Mouse (Mus musculus) intestine, embryonic 15.5 days (tissue): Measurements from ENCODE around the gene D16Ertd472e. TPM values are rescaled to one million over a fixed set of nuclear protein-coding genes. Genes with fewer than 3 reads are reported as not detected.
A peak's percentile ranks its signal among the peaks of the same experiment; 100 is the strongest.

Source experiments
- ATAC-seq: fragments of 200-750 bp; cut with Nextera tagmentation; 2 replicates; pipeline ENCODE4 v1.8.0; 2017; ENCODE audit warnings: moderate TSS enrichment, moderate library complexity
- H3K27ac ChIP-seq: fragments of 300-500 bp; sonication (generic); 2 replicates; pipeline ENCODE4 v1.5.1; 2015; ENCODE audit warnings: mild to moderate bottlenecking, inconsistent platforms
- H3K27me3 ChIP-seq: fragments of 300-500 bp; sonication (generic); replicated peaks from 2 replicates; pipeline ENCODE4 v1.6.1; 2015; ENCODE audit warnings: inconsistent platforms
- H3K36me3 ChIP-seq: fragments of 300-500 bp; sonication (generic); 2 replicates; pipeline ENCODE4 v1.6.1; 2015; ENCODE audit warnings: inconsistent platforms
- H3K4me1 ChIP-seq: fragments of 300-500 bp; sonication (generic); replicated peaks from 2 replicates; pipeline ENCODE4 v1.6.1; 2015; ENCODE audit warnings: inconsistent platforms
- H3K4me2 ChIP-seq: fragments of 300-500 bp; sonication (generic); replicated peaks from 2 replicates; pipeline ENCODE4 v1.6.1; 2015; ENCODE audit warnings: mild to moderate bottlenecking, inconsistent platforms
- H3K4me3 ChIP-seq: fragments of 300-500 bp; sonication (generic); replicated peaks from 2 replicates; pipeline ENCODE4 v1.5.1; 2015; ENCODE audit warnings: inconsistent platforms
- H3K9ac ChIP-seq: fragments of 300-500 bp; sonication (generic); 2 replicates; pipeline ENCODE4 v1.6.1; 2015; ENCODE audit warnings: inconsistent platforms
- H3K9me3 ChIP-seq: fragments of 300-500 bp; sonication (generic); 2 replicates; pipeline ENCODE4 v1.6.1; 2016; ENCODE audit warnings: inconsistent platforms
- WGBS: fragments of 180-500 bp; shearing (Covaris S2); methylation state at CpG from one replicate; pipeline ENCODE4 v1.1.7; 2015; 5-methylcytosine and 5-hydroxymethylcytosine counted together
- polyA plus RNA-seq: library from polyadenylated mRNA; unstranded; fragments of >200 nt; fragmentation: Nextera tagmentation; extraction: Ambion mirVana; gene quantifications from 2 replicates; pipeline ENCODE4 v1.2.1, GENCODE M21; 2015

Gene D16Ertd472e
- polyA plus RNA-seq, 1 experiment from 2014 or later = 7.9 TPM

DNA sequence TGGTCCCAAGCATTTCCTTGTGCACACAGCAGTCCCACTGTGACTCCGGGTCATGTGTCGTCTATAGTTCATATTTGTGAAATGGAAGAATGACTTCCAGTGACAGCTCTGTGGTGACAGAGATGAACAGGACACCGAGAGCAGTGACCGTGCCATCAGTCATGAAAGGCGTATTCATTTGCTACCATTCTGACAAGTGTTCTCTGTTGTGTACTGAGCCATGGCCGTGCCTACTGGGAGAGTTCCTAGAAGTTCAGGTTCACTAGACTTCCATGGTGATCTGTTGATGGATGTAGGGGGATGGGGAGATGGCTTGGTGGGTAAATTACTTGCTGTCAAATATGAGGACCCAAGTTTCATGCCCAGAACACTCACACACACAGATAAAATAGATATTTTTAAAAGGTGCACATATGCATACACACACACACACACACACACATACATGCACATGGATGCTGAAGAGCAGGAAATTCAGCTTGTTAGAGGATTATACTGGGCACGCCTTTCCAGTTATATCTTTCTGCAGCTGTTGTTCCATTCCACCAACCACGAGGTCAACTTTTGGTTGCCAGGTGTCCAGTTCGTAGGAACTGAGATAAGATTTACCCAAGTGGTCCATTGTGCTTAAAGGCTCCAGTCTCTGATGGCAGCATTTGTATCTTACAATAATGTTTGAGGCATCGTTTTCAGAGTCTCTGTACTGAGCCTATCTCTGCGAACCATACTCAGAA lies 9.3 kb upstream of the D16Ertd472e start:
- H3K9me3 ChIP-seq = no peaks in the 10 kb centered on the region
- no peak overlapping the region for H3K4me2 ChIP-seq
- 80% methylated on average over 11 of the region's 11 CpGs for WGBS
- no peak overlapping the region for H3K4me3 ChIP-seq
- no peaks in the 10 kb centered on the region for H3K4me1 ChIP-seq
- H3K36me3 ChIP-seq = no peaks in the 10 kb centered on the region
- no peak overlapping the region for H3K9ac ChIP-seq
- ATAC-seq = no peak
- H3K27ac ChIP-seq = no peak overlapping the region
- no peaks in the 10 kb centered on the region for H3K27me3 ChIP-seq

DNA sequence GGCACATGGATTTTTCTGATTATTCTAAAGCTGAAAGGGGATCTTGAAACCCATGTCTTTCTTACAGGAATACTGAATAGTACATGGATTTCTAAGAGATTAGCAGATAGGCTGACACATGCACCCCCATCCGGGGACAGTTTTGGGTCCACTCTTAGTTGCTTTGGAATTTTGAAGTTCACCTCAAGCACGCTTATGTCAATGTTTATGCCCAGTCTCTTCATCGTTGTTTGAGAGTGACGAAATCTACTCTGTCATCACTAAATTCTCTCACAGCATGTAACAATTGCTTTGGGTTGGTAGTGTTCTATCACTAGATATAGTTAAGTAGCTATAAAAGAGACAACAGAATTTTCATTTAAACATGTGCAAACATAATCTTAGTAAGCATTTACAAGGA lies 8.7 kb upstream of the D16Ertd472e start:
- WGBS = 82% methylated on average over 4 of the region's 4 CpGs
- H3K27me3 ChIP-seq = no peaks in the 10 kb centered on the region
- no peak overlapping the region for H3K27ac ChIP-seq
- no peaks in the 10 kb centered on the region for H3K36me3 ChIP-seq
- no peaks in the 10 kb centered on the region for H3K9me3 ChIP-seq
- H3K4me2 ChIP-seq = no peak overlapping the region
- ATAC-seq = no peak
- H3K4me3 ChIP-seq = no peak overlapping the region
- no peak overlapping the region for H3K9ac ChIP-seq
- no peaks in the 10 kb centered on the region for H3K4me1 ChIP-seq

DNA sequence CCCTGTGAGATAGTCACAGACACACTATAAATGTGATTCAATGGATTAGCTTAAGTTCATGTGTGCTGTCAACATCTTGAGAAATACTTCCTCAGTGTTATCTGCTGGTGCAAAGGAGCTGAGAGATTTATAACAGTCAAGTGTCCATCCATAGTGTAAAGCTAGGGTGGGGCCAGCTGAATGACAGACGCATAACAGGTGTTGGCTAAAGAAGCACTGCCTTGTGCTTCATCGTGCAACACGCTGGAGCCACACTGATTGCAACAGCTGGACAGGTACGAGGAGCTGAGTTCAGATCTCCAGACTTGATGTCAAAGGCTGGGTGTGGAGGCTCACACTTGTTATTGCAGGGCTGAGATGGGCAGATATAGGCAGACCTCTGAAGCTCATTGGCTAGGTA lies 7.5 kb upstream of the D16Ertd472e start:
- Histone ChIP-seq H3K9me3 (no peaks in the 10 kb centered on the region), H3K4me3 (no peak overlapping the region), H3K36me3 (no peaks in the 10 kb centered on the region), H3K4me1 (no peaks in the 10 kb centered on the region), H3K27ac (no peak overlapping the region), H3K27me3 (no peaks in the 10 kb centered on the region), H3K9ac (no peak overlapping the region), H3K4me2 (no peak overlapping the region)
- WGBS = 86% methylated on average over 4 of the region's 4 CpGs
- ATAC-seq = no peak

DNA sequence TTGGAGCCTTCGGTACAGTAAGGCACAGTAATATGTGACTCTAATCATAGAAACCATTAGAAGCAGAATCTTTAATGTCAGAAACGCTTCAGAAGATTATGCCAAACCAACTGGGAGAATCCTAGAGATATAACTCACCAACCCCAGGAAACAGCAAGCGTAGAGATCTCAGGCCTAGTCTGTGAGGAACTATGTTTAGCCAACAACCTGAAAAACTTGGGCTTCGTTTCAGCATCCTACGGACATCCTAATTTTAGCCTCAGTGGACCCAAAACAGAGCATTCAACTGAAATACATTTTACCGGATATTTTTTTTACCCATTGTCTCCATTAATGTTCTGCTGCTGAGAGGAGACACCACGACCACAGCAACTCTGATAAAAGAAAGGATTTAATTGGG lies 3.9 kb upstream of the D16Ertd472e start:
- Histone ChIP-seq H3K4me2 (no peak overlapping the region), H3K9me3 (no peaks in the 10 kb centered on the region), H3K9ac (no peak overlapping the region), H3K4me3 (no peak overlapping the region), H3K27ac (no peak overlapping the region), H3K4me1 (no peaks in the 10 kb centered on the region), H3K27me3 (no peaks in the 10 kb centered on the region), H3K36me3 (no peaks in the 10 kb centered on the region)
- WGBS = 95% methylated on average over 7 of the region's 7 CpGs
- no peak for ATAC-seq

DNA sequence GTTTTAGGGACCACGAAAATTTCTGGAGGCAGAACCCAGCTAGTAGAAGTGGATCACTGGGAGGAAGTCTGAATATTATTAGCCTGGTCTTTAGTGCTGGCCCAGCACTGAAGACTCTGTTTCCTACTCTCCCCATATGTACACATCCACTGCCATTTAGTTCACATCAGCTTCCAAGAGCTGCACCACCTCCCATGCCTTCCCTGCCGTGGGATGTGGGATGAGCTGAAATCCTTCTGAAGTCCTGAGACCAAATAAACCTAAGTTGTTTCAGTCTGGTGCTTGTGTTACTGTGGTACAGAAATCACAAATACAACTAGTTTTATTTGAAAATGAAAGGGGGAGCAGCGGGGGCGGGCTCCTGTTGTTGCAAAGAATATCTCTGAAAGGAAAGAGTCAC lies 2.9 kb upstream of the D16Ertd472e start:
- H3K4me1 ChIP-seq = peaks cover 2% of the 10 kb centered on the region; the same call in 1 of the 2 replicates
- ATAC-seq = no peak
- no peak overlapping the region for H3K4me3 ChIP-seq
- no peak overlapping the region for H3K27ac ChIP-seq
- H3K36me3 ChIP-seq = no peaks in the 10 kb centered on the region
- no peak overlapping the region for H3K4me2 ChIP-seq
- H3K9me3 ChIP-seq = no peaks in the 10 kb centered on the region
- H3K9ac ChIP-seq = no peak overlapping the region
- no peaks in the 10 kb centered on the region for H3K27me3 ChIP-seq
- 90% methylated on average over 4 of the region's 4 CpGs for WGBS

DNA sequence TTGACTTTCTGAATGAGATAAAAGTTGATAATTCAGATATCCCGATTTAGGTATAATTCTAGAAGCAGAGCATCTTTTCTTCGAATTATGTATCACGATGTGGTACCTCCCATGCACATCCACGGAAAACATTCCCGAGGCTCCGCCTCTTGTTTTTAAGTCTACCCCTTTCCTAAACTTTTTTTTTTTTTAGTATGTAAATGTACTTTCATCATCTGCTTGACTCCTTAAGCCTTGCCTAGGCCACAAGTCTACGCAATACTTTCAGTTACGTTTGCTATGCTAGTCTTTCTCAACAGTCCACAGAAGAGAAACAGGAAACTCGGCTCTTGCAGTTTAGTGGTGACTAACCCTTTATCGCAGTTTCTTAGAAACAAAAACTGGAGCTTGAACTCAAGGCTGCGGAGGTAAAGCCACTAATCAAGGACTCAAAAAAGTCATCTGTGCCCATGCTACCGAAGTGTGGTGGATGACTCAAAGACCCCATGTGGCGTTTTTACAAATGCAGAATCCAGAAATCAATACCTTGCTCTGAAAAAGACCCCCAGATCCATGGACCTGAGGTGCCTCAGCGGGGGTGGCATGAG lies 670 bp upstream of the D16Ertd472e start:
- H3K4me3 ChIP-seq = peak overlapping the region; percentile 69
- WGBS = 22% methylated on average over 14 of the region's 14 CpGs
- peak overlapping the region; percentile 68 for H3K9ac ChIP-seq
- no peaks in the 10 kb centered on the region for H3K36me3 ChIP-seq
- peaks cover 6% of the 10 kb centered on the region; the same call in 1 of the 2 replicates for H3K4me1 ChIP-seq
- peak; percentile 50 for ATAC-seq
- H3K27ac ChIP-seq = peak overlapping the region; percentile 85
- H3K4me2 ChIP-seq = peak overlapping the region; percentile 78
- no peaks in the 10 kb centered on the region for H3K27me3 ChIP-seq
- H3K9me3 ChIP-seq = no peaks in the 10 kb centered on the region

DNA sequence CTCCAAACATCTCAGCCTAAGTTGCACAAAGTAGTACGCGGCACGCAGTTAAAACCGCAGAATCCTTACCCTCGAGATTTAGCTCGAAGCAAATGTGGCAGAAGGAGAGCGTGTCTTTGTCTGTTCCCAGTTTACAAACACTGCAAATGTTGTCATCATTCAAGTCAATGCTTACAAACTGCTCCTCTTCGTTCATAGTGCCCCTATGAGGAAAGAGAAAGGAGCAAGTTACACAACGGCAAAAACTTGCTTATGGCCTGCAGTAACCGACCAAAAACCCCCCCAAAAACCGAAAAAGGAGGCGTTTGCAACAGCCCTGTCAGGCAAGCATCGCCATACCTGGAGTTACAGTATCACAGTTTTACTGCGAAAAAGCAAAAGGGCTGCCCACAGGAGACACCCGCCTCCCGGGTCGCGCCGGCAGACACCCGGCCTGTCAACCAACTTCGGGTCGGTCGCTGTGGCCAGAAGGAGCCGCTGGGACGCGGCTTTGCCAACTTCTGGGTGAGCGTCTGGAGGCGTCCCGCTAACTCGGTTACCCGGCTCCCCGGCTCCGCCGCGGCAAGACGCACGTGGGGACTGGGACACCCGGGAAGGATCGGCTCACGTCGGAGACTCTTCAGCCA lies 543 bp downstream of the D16Ertd472e start:
- Histone ChIP-seq H3K4me2 (peak overlapping the region; percentile 78), H3K9me3 (no peaks in the 10 kb centered on the region), H3K9ac (peak overlapping the region; percentile 68), H3K27me3 (no peaks in the 10 kb centered on the region), H3K4me1 (peaks cover 6% of the 10 kb centered on the region; the same call in 1 of the 2 replicates), H3K27ac (peak overlapping the region; percentile 85), H3K36me3 (no peaks in the 10 kb centered on the region), H3K4me3 (peak overlapping the region; percentile 69)
- under 1% methylated on average over 41 of the region's 41 CpGs for WGBS
- ATAC-seq = peak; percentile 80

DNA sequence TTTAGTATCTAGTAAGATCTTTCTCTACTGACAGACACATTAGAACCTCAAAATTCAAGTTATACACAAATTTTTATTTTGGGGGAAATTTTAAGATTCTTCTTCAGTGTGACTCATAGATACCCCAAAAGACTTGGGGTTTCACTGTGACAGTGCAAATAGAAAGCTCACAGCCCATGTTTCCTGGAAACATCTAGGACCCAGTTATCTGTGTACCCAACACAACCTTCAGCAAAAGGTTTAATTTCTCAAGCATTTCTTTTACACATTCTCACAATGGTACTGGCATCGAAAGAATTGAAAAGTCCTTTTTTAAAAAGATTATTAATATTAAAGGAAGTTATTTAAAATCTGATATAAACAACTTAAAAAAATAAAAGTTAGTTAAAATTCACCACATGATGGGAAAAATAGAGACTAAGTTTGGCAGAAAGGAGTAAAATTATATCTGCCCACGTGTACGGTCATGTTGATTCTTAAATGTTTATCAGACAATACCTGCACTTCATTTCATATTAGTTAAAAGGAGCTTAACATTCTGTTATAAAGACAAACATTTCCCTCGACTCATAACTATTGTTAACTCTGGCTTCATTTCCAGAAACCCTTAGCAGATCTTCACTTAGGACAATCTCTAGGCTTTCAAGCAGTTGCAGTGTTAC lies 1.2 kb downstream of the D16Ertd472e start:
- Histone ChIP-seq H3K27me3 (no peaks in the 10 kb centered on the region), H3K4me1 (peaks cover 6% of the 10 kb centered on the region; the same call in 1 of the 2 replicates), H3K4me2 (peak overlapping the region; percentile 78), H3K9me3 (no peaks in the 10 kb centered on the region), H3K36me3 (no peaks in the 10 kb centered on the region), H3K4me3 (peak overlapping the region; percentile 69), H3K9ac (peak overlapping the region; percentile 68), H3K27ac (0 out of 2 replicates have a peak overlapping the region, but pooled peaks have one; percentile 85)
- 32% methylated on average over 4 of the region's 4 CpGs for WGBS
- no peak for ATAC-seq

DNA sequence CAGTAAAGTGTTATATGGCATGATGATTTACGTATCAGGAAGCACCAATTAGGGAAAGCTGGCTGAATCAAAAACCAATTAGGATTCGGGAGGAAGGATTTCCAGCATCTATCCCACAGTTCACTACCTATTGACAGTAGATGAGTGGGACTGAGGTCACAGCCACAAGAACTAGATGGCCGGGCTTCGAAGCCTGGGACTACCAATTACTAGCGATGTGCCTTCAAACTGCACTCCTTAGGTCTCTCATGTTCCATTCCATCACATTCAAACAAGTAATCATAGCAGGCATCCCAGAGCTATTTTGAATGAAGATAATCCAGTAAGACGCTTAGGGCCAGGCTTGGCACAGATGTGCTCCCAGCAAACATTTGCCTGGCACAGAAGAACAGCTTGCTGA lies 2.3 kb downstream of the D16Ertd472e start:
- Histone ChIP-seq H3K36me3 (no peaks in the 10 kb centered on the region), H3K9me3 (no peaks in the 10 kb centered on the region), H3K9ac (no peak overlapping the region), H3K4me2 (0 out of 2 replicates have a peak overlapping the region, but pooled peaks have one; percentile 14), H3K27me3 (no peaks in the 10 kb centered on the region), H3K4me3 (0 out of 2 replicates have a peak overlapping the region, but pooled peaks have one; percentile 1), H3K27ac (no peak overlapping the region), H3K4me1 (peaks cover 6% of the 10 kb centered on the region; the same call in 1 of the 2 replicates)
- 76% methylated on average over 6 of the region's 6 CpGs for WGBS
- ATAC-seq = no peak

DNA sequence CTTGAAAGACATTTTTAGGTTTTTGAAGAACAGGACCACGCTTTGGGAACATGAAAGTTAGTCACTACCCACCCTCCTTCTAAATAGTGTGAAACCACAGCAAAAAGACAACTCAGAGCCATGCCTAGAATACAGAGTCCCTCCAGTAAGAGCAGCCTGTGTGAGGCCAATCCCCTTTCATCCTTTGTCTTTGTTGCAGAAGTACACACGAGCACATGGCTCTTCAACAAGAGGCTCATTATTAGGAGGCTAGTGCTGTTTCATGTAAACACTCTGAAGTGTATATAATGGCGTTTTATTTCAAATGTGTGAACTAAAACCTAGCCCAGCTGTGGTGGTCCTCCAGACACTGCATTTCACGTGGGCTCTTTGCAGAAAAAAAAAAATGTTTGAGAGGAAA lies 3.5 kb downstream of the D16Ertd472e start:
- H3K27ac ChIP-seq = no peak overlapping the region
- 42% methylated on average over 4 of the region's 4 CpGs for WGBS
- H3K27me3 ChIP-seq = no peaks in the 10 kb centered on the region
- no peak overlapping the region for H3K4me3 ChIP-seq
- no peak for ATAC-seq
- no peaks in the 10 kb centered on the region for H3K9me3 ChIP-seq
- H3K36me3 ChIP-seq = no peaks in the 10 kb centered on the region
- H3K4me1 ChIP-seq = peaks cover 6% of the 10 kb centered on the region; the same call in 1 of the 2 replicates
- no peak overlapping the region for H3K9ac ChIP-seq
- no peak overlapping the region for H3K4me2 ChIP-seq

DNA sequence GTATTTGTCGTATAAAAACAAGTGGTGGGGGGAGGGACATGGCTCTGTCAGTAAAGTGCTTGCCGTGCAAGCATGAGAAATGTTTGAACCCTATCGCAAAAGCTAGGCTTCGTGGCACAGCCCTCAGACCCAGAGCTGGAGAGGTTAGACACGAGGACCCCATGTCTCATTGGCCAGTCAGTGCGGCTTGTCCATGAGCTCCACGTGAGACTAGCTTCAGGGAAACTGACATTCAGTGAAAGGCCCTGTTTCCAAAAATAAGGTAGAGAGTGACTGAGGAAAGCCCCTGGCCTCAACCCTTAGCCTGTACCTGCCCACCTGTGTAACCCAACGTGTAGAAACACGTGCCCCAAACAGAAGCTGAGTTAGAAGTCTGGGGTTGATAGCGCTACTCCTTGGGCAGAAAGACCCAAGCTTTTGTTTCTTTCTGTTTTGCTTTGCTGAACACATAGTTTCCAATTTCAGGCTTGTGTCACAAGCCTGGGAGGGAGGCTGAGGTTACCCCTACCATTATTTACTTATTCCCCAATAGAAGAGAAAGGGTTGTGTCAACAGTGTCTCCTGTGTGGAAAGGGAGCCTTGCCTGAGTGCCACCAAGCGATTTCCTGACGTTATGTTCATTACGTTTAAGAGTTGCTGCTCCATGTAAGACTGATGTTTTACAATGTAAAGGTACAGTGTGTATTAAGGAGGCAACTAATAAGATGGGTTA lies 12.2 kb downstream of the D16Ertd472e start:
- Histone ChIP-seq H3K4me1 (no peaks in the 10 kb centered on the region), H3K4me2 (no peak overlapping the region), H3K4me3 (no peak overlapping the region), H3K36me3 (no peaks in the 10 kb centered on the region), H3K27me3 (no peaks in the 10 kb centered on the region), H3K27ac (no peak overlapping the region), H3K9ac (no peak overlapping the region), H3K9me3 (no peaks in the 10 kb centered on the region)
- 85% methylated on average over 13 of the region's 13 CpGs for WGBS
- ATAC-seq = no peak
